Mouse (Mus musculus) liver, adult (tissue): Measurements from ENCODE around the gene Tbc1d22a.
A peak's percentile ranks its signal among the peaks of the same experiment; 100 is the strongest.

Experiments
- GATA4 ChIP-seq: IDR thresholded peaks from 2 replicates; pipeline ENCODE4 v1.6.1; 2014; ENCODE audit warnings: mild to moderate bottlenecking, low read length; ENCODE audit not compliant: insufficient replicate concordance

Gene Tbc1d22a

GRCm38 (mm10) chr15:86216641-86217040, 2.4 kb downstream of the Tbc1d22a start:
- 0 out of 2 replicates have a peak, but pooled peaks have one; percentile 11 for TF ChIP-seq GATA4

GRCm38 (mm10) chr15:86219534-86220228, 5.4 kb downstream of the Tbc1d22a start:
- TF ChIP-seq GATA4 = no peak

- no peak for TF ChIP-seq GATA4
These were observed 6.0 kb downstream of the Tbc1d22a start for GRCm38 (mm10) chr15:86220229-86220630.

GRCm38 (mm10) chr15:86220715-86221114, 6.5 kb downstream of the Tbc1d22a start:
- TF ChIP-seq GATA4 = no peak

- TF ChIP-seq GATA4 = no peak
These were observed 7.1 kb downstream of the Tbc1d22a start for GRCm38 (mm10) chr15:86221369-86221768.

GRCm38 (mm10) chr15:86224972-86225551, 10.8 kb downstream of the Tbc1d22a start:
- TF ChIP-seq GATA4 = no peak

GRCm38 (mm10) chr15:86226221-86226620, 12.0 kb downstream of the Tbc1d22a start:
- no peak for TF ChIP-seq GATA4

- TF ChIP-seq GATA4 = no peak
These were observed 12.7 kb downstream of the Tbc1d22a start for GRCm38 (mm10) chr15:86226968-86227367.

GRCm38 (mm10) chr15:86228186-86228585, 13.9 kb downstream of the Tbc1d22a start:
- TF ChIP-seq GATA4 = no peak

- no peak for TF ChIP-seq GATA4
These were observed 14.8 kb downstream of the Tbc1d22a start for GRCm38 (mm10) chr15:86229088-86229487.

- TF ChIP-seq GATA4 = no peak
These were observed 15.4 kb downstream of the Tbc1d22a start for GRCm38 (mm10) chr15:86229623-86230022.

- TF ChIP-seq GATA4 = no peak
These were observed 16.9 kb downstream of the Tbc1d22a start for GRCm38 (mm10) chr15:86231170-86231569.

GRCm38 (mm10) chr15:86231831-86232512, 17.7 kb downstream of the Tbc1d22a start:
- no peak for TF ChIP-seq GATA4

GRCm38 (mm10) chr15:86234001-86234400, 19.7 kb downstream of the Tbc1d22a start:
- TF ChIP-seq GATA4 = no peak

GRCm38 (mm10) chr15:86234517-86235441, 20.5 kb downstream of the Tbc1d22a start:
- no peak for TF ChIP-seq GATA4
